Mouse (Mus musculus): ENCODE measurements around the gene Mindy2. TPM values are rescaled to one million over a fixed set of nuclear protein-coding genes. Genes with fewer than 3 reads are reported as not detected.
"Not testable (repeated sequence)": the region's sequence is repeated elsewhere in the genome, so short reads cannot be mapped to it uniquely, and the experiment has no call there.

Gene Mindy2
- polyA plus RNA-seq, 1 experiment from 2014 or later = 11.4 TPM

GRCm38 (mm10) chr9:70562825-70563224 lies 94.1 kb downstream of the Mindy2 start:
- H3K27me3 ChIP-seq = no peaks in the 10 kb centered on the region
- no peak for ATAC-seq (replicated peaks; ENCODE audit: low FRiP score)
- no peak overlapping the region for H3K27ac ChIP-seq
- H3K4me2 ChIP-seq = no peak overlapping the region
- no peaks in the 10 kb centered on the region for H3K4me1 ChIP-seq
- 89% methylated on average over 3 of the region's 3 CpGs for WGBS
- no peak overlapping the region for H3K4me3 ChIP-seq (replicated peaks)
- H3K36me3 ChIP-seq = peaks cover 33% of the 10 kb centered on the region
- no peaks in the 10 kb centered on the region for H3K9me3 ChIP-seq (replicated peaks)
- H3K9ac ChIP-seq = no peak overlapping the region

- no peak for ATAC-seq (replicated peaks; ENCODE audit: low FRiP score)
- Histone ChIP-seq H3K4me2 (no peak overlapping the region), H3K27ac (no peak overlapping the region), H3K9ac (no peak overlapping the region), H3K4me1 (no peaks in the 10 kb centered on the region), H3K9me3 (replicated peaks) (peaks cover 10% of the 10 kb centered on the region), H3K36me3 (peaks cover 37% of the 10 kb centered on the region), H3K27me3 (no peaks in the 10 kb centered on the region), H3K4me3 (replicated peaks) (no peak overlapping the region)
- 87% methylated on average over 5 of the region's 5 CpGs for WGBS
Observed at GRCm38 (mm10) chr9:70556796-70557195, 100.2 kb downstream of the Mindy2 start.

- no peak overlapping the region for H3K4me3 ChIP-seq (replicated peaks)
- H3K9me3 ChIP-seq (replicated peaks) = peaks cover 10% of the 10 kb centered on the region
- H3K27ac ChIP-seq = no peak overlapping the region
- no peak overlapping the region for H3K4me2 ChIP-seq
- H3K9ac ChIP-seq = no peak overlapping the region
- no peaks in the 10 kb centered on the region for H3K27me3 ChIP-seq
- H3K4me1 ChIP-seq = no peaks in the 10 kb centered on the region
- ATAC-seq (replicated peaks; ENCODE audit: low FRiP score) = no peak
- peaks cover 42% of the 10 kb centered on the region for H3K36me3 ChIP-seq
Observed at GRCm38 (mm10) chr9:70555431-70555830, 101.5 kb downstream of the Mindy2 start.

- H3K36me3 ChIP-seq = peaks cover 52% of the 10 kb centered on the region
- not testable (repeated sequence) for H3K9ac ChIP-seq; H3K27ac ChIP-seq; H3K4me3 ChIP-seq (replicated peaks); H3K9me3 ChIP-seq (replicated peaks); H3K27me3 ChIP-seq; H3K4me2 ChIP-seq; H3K4me1 ChIP-seq; ATAC-seq (replicated peaks; ENCODE audit: low FRiP score)
- 94% methylated on average over 2 of the region's 2 CpGs for WGBS
Observed at GRCm38 (mm10) chr9:70552233-70552632, 104.7 kb downstream of the Mindy2 start.

DNA sequence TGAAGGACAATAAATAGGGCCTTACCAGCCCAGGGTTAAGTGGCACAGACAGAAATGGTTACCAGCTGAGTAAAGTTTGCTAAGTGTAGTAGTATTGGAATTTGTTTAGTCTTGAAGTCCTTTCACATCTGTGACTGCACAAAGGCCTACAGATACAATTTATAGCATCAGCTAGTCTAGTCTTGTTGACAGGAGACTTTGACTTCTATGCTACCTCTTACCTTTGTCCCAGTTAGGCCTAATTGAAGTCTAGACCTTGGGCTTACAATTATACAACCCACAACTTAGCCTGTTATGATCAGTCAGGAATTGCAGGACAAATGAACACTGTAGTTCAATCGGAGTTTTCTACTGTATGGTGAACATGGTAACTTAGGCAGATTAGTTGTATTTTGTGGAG lies 105.5 kb downstream of the Mindy2 start:
- Histone ChIP-seq H3K27me3 (no peaks in the 10 kb centered on the region), H3K4me2 (no peak overlapping the region), H3K36me3 (peaks cover 56% of the 10 kb centered on the region), H3K4me1 (0 out of 2 replicates have a peak, but pooled peaks cover 3% of the 10 kb centered on the region), H3K9me3 (replicated peaks) (peaks cover 10% of the 10 kb centered on the region), H3K9ac (no peak overlapping the region), H3K4me3 (replicated peaks) (no peak overlapping the region), H3K27ac (no peak overlapping the region)
- 96% methylated on average over 1 of the region's 1 CpGs for WGBS
- no peak for ATAC-seq (replicated peaks; ENCODE audit: low FRiP score)

Other genes with a start within 250 kb of the Mindy2 start
- 212 and 219 TPM in 2 replicates for gene Ccnb2, start 235.6 kb downstream of the Mindy2 start, polyA plus RNA-seq (2015; fragmentation: Nextera tagmentation; extraction: Ambion mirVana)
- 30.3 and 31.7 TPM in 2 replicates for gene Rnf111, start 153.4 kb downstream of the Mindy2 start, polyA plus RNA-seq (2015; fragmentation: Nextera tagmentation; extraction: Ambion mirVana)
- 55.9 and 63.1 TPM in 2 replicates for gene Sltm, start 114.4 kb downstream of the Mindy2 start, polyA plus RNA-seq (2015; fragmentation: Nextera tagmentation; extraction: Ambion mirVana)
- 0.10 and 0.57 TPM in 2 replicates for gene Gm10642, start 923 bp downstream of the Mindy2 start, polyA plus RNA-seq (2015; fragmentation: Nextera tagmentation; extraction: Ambion mirVana)
- 88.3 and 92.2 TPM in 2 replicates for gene Adam10, start 21.8 kb upstream of the Mindy2 start, polyA plus RNA-seq (2015; fragmentation: Nextera tagmentation; extraction: Ambion mirVana)

Data from kidney, embryonic 15.5 days (tissue).